Mouse (Mus musculus) heart, adult 2 months (tissue): ENCODE measurements around the gene Mybpc2.

Source experiments
- CTCF ChIP-seq: fragments of 200-600 bp; IDR thresholded peaks from 2 replicates; pipeline ENCODE4 v1.8.1; 2022; ENCODE audit warnings: antibody characterized with exemption, mild to moderate bottlenecking, moderate library complexity
- POLR2A ChIP-seq: fragments of 200-500 bp; IDR thresholded peaks from 2 replicates; pipeline ENCODE4 v1.6.1; 2011; ENCODE audit warnings: mild to moderate bottlenecking, low read depth, low read length, control low read depth; ENCODE audit not compliant: insufficient read depth

GRCm38 (mm10) chr7:44495086-44495485 is 29.4 kb downstream of the Mybpc2 start:
- TF ChIP-seq POLR2A (no peak), CTCF (no peak)
